Comparison of ENCODE assay signal across 8 mouse cellular contexts in the genomic region with DNA sequence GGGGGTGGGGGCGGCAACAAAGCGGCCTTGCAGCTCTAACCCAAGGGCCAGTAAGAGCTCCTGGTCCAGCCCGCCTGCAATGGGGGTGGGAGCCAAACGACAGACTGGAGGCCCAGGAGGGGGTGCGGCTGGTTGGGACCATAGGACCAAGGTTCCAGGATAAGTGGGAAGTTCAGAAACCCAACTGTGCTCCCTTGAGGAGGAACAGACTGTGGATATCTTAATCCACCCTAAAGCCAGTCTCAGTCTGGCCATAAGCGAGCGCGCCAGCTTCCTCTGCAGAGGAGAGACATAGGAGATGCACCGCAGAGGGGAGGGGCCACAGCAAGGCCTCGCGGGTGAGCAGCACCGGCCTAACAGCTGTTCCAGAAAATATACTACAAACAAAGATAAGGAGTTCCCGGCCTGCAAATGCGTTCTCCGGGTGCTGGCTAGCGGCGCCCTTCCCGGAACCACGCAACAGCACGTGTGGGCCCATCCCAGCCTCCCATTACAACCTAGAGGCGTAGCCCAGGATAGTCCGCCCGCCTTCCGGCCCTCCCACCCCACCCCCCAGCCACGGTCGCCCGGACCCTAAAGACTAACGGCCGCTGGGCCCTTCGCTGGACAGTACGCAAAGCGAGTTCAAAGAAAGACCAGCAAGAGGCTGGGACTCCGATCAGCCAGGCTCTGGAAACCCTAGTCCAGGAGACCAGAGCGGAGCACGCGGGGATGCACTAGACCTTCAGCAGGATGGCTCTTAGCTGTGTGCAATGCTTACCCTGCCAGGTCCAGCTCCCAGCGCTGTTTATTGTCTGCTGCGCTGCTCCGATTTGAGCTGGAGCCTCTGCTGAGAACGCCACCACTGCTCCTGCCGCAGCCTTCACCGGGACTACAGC. TPM values are rescaled to one million over a fixed set of nuclear protein-coding genes. Genes with fewer than 3 reads are reported as not detected.
DNase-seq lines count a peak whose midpoint lies in the region; ATAC-seq and TF ChIP-seq lines count a peak whose summit lies in the region.

No protein-coding gene starts in this region.

- WGBS in heart, embryonic 15.5 days, result 15% methylated on average over 36 of the region's 42 CpGs
- 17% methylated on average over 42 of the region's 42 CpGs for WGBS in neural tube, embryonic 14.5 days

- DNase-seq in kidney, postnatal 4 days, result peak; percentile 52 to 73
- DNase-seq in lung, adult 18-20 months, result peak; percentile 46 to 48
- DNase-seq in thymus, postnatal 14 days, result peak; percentile 64

- TF ChIP-seq CTCF in E14TG2a.4 (conservative IDR thresholded peaks at IDR 0.05; ENCODE audit: low read length), result no peak
- TF ChIP-seq CTCF in bone marrow macrophage, adult 2 months (IDR thresholded peaks at IDR 0.05; ENCODE audit: low read depth, low read length), result no peak

- peak overlapping the region; percentile 82 for H3K4me3 ChIP-seq in E14TG2a.4 (replicated peaks; ENCODE audit: low read length)
- peak overlapping the region; percentile 86 for H3K4me3 ChIP-seq in bone marrow macrophage, adult 2 months (ENCODE audit: insufficient read depth, low read length)
- H3K4me3 ChIP-seq in erythroblast, embryonic 14.5 days (replicated peaks), result peak overlapping the region; percentile 75
- H3K4me3 ChIP-seq in heart, embryonic 15.5 days, result peak overlapping the region; percentile 62
- H3K4me3 ChIP-seq in neural tube, embryonic 14.5 days (ENCODE audit: low read depth, low read length), result peak overlapping the region; percentile 51

- H3K9ac ChIP-seq in heart, embryonic 15.5 days, result peak overlapping the region; percentile 57
- peak overlapping the region; percentile 54 for H3K9ac ChIP-seq in neural tube, embryonic 14.5 days (replicated peaks; ENCODE audit: low read depth, low read length)

- H3K27me3 ChIP-seq in E14TG2a.4 (ENCODE audit: insufficient read depth, low read length), result no peaks in the 10 kb centered on the region
- H3K27me3 ChIP-seq in erythroblast, embryonic 14.5 days (ENCODE audit: control insufficient read depth), result no peaks in the 10 kb centered on the region
- H3K27me3 ChIP-seq in heart, embryonic 15.5 days, result no peaks in the 10 kb centered on the region
- H3K27me3 ChIP-seq in neural tube, embryonic 14.5 days (ENCODE audit: control insufficient read depth, insufficient read depth, low read length), result no peaks in the 10 kb centered on the region

- H3K4me2 ChIP-seq in heart, embryonic 15.5 days, result peak overlapping the region; percentile 69
- H3K4me2 ChIP-seq in neural tube, embryonic 14.5 days (ENCODE audit: low read depth, low read length), result peak overlapping the region; percentile 44

- ATAC-seq in heart, embryonic 15.5 days (replicated peaks; ENCODE audit: insufficient number of reproducible peaks, insufficient read depth, low FRiP score, low read depth), result peak; percentile 65
- ATAC-seq in neural tube, embryonic 14.5 days (ENCODE audit: low read depth), result peak; percentile 87

- H3K4me1 ChIP-seq in E14TG2a.4 (replicated peaks; ENCODE audit: low read depth, low read length), result peaks cover 20% of the 10 kb centered on the region; the same call in 1 of the 2 replicates
- H3K4me1 ChIP-seq in bone marrow macrophage, adult 2 months (ENCODE audit: control insufficient read depth, insufficient read depth, low read length), result peaks cover 10% of the 10 kb centered on the region
- H3K4me1 ChIP-seq in erythroblast, embryonic 14.5 days (ENCODE audit: control insufficient read depth), result peaks cover 19% of the 10 kb centered on the region
- H3K4me1 ChIP-seq in heart, embryonic 15.5 days (replicated peaks), result peaks cover 14% of the 10 kb centered on the region
- H3K4me1 ChIP-seq in neural tube, embryonic 14.5 days (ENCODE audit: control insufficient read depth, insufficient read depth, low read length), result peaks cover 8% of the 10 kb centered on the region; the same call in 1 of the 2 replicates

- TF ChIP-seq POLR2A in bone marrow macrophage, adult 2 months (IDR thresholded peaks at IDR 0.05; ENCODE audit: borderline replicate concordance, low read depth, low read length), result no peak

- no peaks in the 10 kb centered on the region for H3K36me3 ChIP-seq in E14TG2a.4 (ENCODE audit: insufficient read depth, low read length)
- no peaks in the 10 kb centered on the region for H3K36me3 ChIP-seq in erythroblast, embryonic 14.5 days (ENCODE audit: control insufficient read depth)
- no peaks in the 10 kb centered on the region for H3K36me3 ChIP-seq in heart, embryonic 15.5 days
- H3K36me3 ChIP-seq in neural tube, embryonic 14.5 days (ENCODE audit: control insufficient read depth, insufficient read depth, low read length), result no peaks in the 10 kb centered on the region

- H3K9me3 ChIP-seq in E14TG2a.4 (ENCODE audit: low read length), result no peaks in the 10 kb centered on the region
- H3K9me3 ChIP-seq in erythroblast, embryonic 14.5 days (ENCODE audit: control insufficient read depth, low read length), result no peaks in the 10 kb centered on the region
- H3K9me3 ChIP-seq in heart, embryonic 15.5 days (replicated peaks), result no peaks in the 10 kb centered on the region
- H3K9me3 ChIP-seq in neural tube, embryonic 14.5 days (ENCODE audit: control insufficient read depth, low read length), result no peaks in the 10 kb centered on the region

- H3K27ac ChIP-seq in bone marrow macrophage, adult 2 months (ENCODE audit: insufficient read depth, low read depth, low read length), result peak overlapping the region; percentile 29; the same call in 1 of the 2 replicates
- H3K27ac ChIP-seq in heart, embryonic 15.5 days, result peak overlapping the region; percentile 86
- H3K27ac ChIP-seq in neural tube, embryonic 14.5 days (ENCODE audit: low read depth, low read length), result peak overlapping the region; percentile 74

RNA-seq across cellular contexts. Expression of gene Amer1, which starts 0.5 kb away (rescaled TPM):
- polyA plus RNA-seq in bone marrow macrophage, adult 2 months (2012; ENCODE audit: insufficient read depth, insufficient read length, missing spikeins), result 3.2 and 3.7 TPM in 2 replicates
- under 0.01 and 0.01 TPM in 2 replicates for polyA plus RNA-seq in erythroblast, embryonic 14.5 days (2012)
- 5.6 and 6.9 TPM in 2 replicates for polyA plus RNA-seq in heart, embryonic 15.5 days (2015; fragmentation: Nextera tagmentation; extraction: Ambion mirVana)
- polyA plus RNA-seq in neural tube, embryonic 14.5 days (2014; fragmentation: Nextera tagmentation; extraction: Ambion mirVana), result 12.9 and 13.8 TPM in 2 replicates

Comparison
In these comparisons a context has a peak if more than half of its experiments do, and no peak if none do; other contexts are left out.
1. Peak in every context shown above with its lines: DNase-seq, ATAC-seq, H3K4me3 ChIP-seq and H3K27ac ChIP-seq.
2. H3K27ac ChIP-seq: peak in every context shown above with its lines; median percentile 86 in heart, embryonic 15.5 days; 74 in neural tube, embryonic 14.5 days; 29 in bone marrow macrophage, adult 2 months.